Mouse (Mus musculus): ENCODE data around the gene Gfy.

Gfy gene

GRCm38 (mm10) chr7:45179469-45179868 lies at the start of gene Gfy:
TSS of gene Gfy (minus strand) at chr7:45179569.
- no peak for DNase-seq

GRCm38 (mm10) chr7:45229046-45229445 lies 49.7 kb upstream of the Gfy start:
- no peak for DNase-seq

GRCm38 (mm10) chr7:45228548-45228947 lies 49.2 kb upstream of the Gfy start:
- no peak for DNase-seq

GRCm38 (mm10) chr7:45226421-45226820 lies 47.1 kb upstream of the Gfy start:
- no peak for DNase-seq

GRCm38 (mm10) chr7:45224826-45225225 lies 45.5 kb upstream of the Gfy start:
- DNase-seq, result no peak

- DNase-seq, result no peak
Measured at GRCm38 (mm10) chr7:45221680-45222079, 42.3 kb upstream of the Gfy start.

- DNase-seq, result no peak
Measured at GRCm38 (mm10) chr7:45216442-45217183, 37.2 kb upstream of the Gfy start.

GRCm38 (mm10) chr7:45215673-45216441 lies 36.5 kb upstream of the Gfy start, which contains the start of gene Tead2:
TSS of gene Tead2 (plus strand) at chr7:45215753.
- DNase-seq, result no peak

- no peak for DNase-seq
Measured at GRCm38 (mm10) chr7:45213708-45214107, 34.3 kb upstream of the Gfy start.

- DNase-seq, result no peak
Measured at GRCm38 (mm10) chr7:45212356-45212755, 33.0 kb upstream of the Gfy start.

GRCm38 (mm10) chr7:45211851-45212251 lies 32.5 kb upstream of the Gfy start, which contains the start of gene Dkkl1:
TSS of gene Dkkl1 (minus strand) at chr7:45212147.
- DNase-seq, result no peak

- DNase-seq, result no peak
Measured at GRCm38 (mm10) chr7:45211070-45211469, 31.7 kb upstream of the Gfy start.

- DNase-seq, result no peak
Measured at GRCm38 (mm10) chr7:45208260-45208659, 28.9 kb upstream of the Gfy start.

- peak; percentile 90 for DNase-seq
Measured at GRCm38 (mm10) chr7:45204380-45205143, 25.2 kb upstream of the Gfy start, which contains the start of gene Ccdc155. TSS of gene Ccdc155 (minus strand) at chr7:45204892.

- DNase-seq, result no peak
Measured at GRCm38 (mm10) chr7:45202654-45203053, 23.3 kb upstream of the Gfy start.

GRCm38 (mm10) chr7:45198961-45199360 lies 19.6 kb upstream of the Gfy start:
- DNase-seq, result peak; percentile 48

GRCm38 (mm10) chr7:45198435-45198834 lies 19.1 kb upstream of the Gfy start:
- DNase-seq, result peak; percentile 68

GRCm38 (mm10) chr7:45196994-45197393 lies 17.6 kb upstream of the Gfy start:
- no peak for DNase-seq

- no peak for DNase-seq
Measured at GRCm38 (mm10) chr7:45196176-45196535, 16.8 kb upstream of the Gfy start.

GRCm38 (mm10) chr7:45195341-45196175 lies 16.2 kb upstream of the Gfy start:
- no peak for DNase-seq

- no peak for DNase-seq
Measured at GRCm38 (mm10) chr7:45193871-45194785, 14.8 kb upstream of the Gfy start.
